Mouse (Mus musculus): Measurements from ENCODE around the gene Clic6.

DNA sequence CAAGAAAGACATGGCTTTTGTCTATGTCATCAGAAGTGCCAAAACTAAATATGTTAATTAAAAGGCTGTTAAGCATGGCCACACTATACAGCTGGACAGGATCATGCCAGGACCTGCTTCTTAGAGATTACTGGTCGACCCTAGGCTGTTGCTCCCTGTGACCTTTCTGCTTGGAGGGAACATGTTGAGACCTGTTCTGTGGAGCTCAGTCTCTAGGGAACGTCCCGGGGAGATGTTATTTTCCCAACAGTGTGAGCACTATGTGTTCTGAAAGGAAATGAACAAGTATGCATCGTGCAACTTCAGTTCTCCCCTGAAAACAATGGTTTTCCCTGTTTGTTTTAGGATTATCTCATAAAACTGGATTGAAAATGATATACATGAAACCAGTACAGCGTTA, 17.6 kb downstream of the Clic6 start:
- TF ChIP-seq CTCF (IDR thresholded peaks at IDR 0.05; ENCODE audit: low read depth, low read length) (no peak), POLR2A (IDR thresholded peaks at IDR 0.05; ENCODE audit: borderline replicate concordance, low read depth, low read length) (no peak)

All from bone marrow macrophage, adult 2 months (primary cell).